In genomic region chr2:29922011-29922410, GRCm38 (mm10) we compare ENCODE assay signal across 8 mouse cellular contexts. TPM values are rescaled to one million over a fixed set of nuclear protein-coding genes. Genes with fewer than 3 reads are reported as not detected.
DNase-seq lines count a peak whose midpoint lies in the region; ATAC-seq lines count a peak whose summit lies in the region.

No protein-coding gene starts in this region.

- no peak overlapping the region for H3K27ac ChIP-seq in midbrain, embryonic 11.5 days (ENCODE audit: low read depth, low read length)

- DNase-seq in embryo, embryonic 11 days = peak; percentile 18
- no peak for DNase-seq in embryo, embryonic 10.5 days (ENCODE audit: low spot score)
- DNase-seq in retina, postnatal 1 day = peak; percentile 27
- no peak for DNase-seq in retina, embryonic 14.5 days (ENCODE audit: low spot score)
- DNase-seq in gastrocnemius, postnatal 10 days = peak; percentile 89
- DNase-seq in layer of hippocampus, adult 8-10 months (ENCODE audit: low spot score in 2 of 2) = peak; percentile 28 to 30
- DNase-seq in retina, postnatal 7 days (ENCODE audit: low read depth, low spot score) = peak; percentile 8
- no peak for DNase-seq in midbrain, embryonic 11.5 days (ENCODE audit: low spot score, missing footprints)

- no peak overlapping the region for H3K4me3 ChIP-seq in midbrain, embryonic 11.5 days (ENCODE audit: low read depth, low read length)

- H3K4me2 ChIP-seq in midbrain, embryonic 11.5 days = no peak overlapping the region

- ATAC-seq in midbrain, embryonic 11.5 days (ENCODE audit: low FRiP score) = no peak

- WGBS in midbrain, embryonic 11.5 days = 85% methylated on average over 11 of the region's 11 CpGs

- H3K27me3 ChIP-seq in midbrain, embryonic 11.5 days (ENCODE audit: control insufficient read depth, insufficient read depth, low read length) = no peaks in the 10 kb centered on the region

- no peaks in the 10 kb centered on the region for H3K9me3 ChIP-seq in midbrain, embryonic 11.5 days (ENCODE audit: control insufficient read depth, low read length)

- no peak overlapping the region for H3K9ac ChIP-seq in midbrain, embryonic 11.5 days (ENCODE audit: low read length)

- no peaks in the 10 kb centered on the region for H3K4me1 ChIP-seq in midbrain, embryonic 11.5 days (ENCODE audit: control insufficient read depth, insufficient read depth, low read length)

- peaks cover 45% of the 10 kb centered on the region for H3K36me3 ChIP-seq in midbrain, embryonic 11.5 days (ENCODE audit: control insufficient read depth, insufficient read depth, low read length)

RNA-seq across cellular contexts. Expression of gene Gle1, which starts 13.2 kb away (rescaled TPM):
- 10 to 100 TPM; 20.9 to 21.7 TPM for total RNA-seq in gastrocnemius, postnatal 10 days (2021)
- total RNA-seq in layer of hippocampus, adult 8-10 months (2022) = 10 to 100 TPM; 42.5 to 49.2 (median 44.9) TPM
- 52.5 and 57.4 TPM in 2 replicates for polyA plus RNA-seq in midbrain, embryonic 11.5 days (2014; fragmentation: Nextera tagmentation; extraction: Ambion mirVana)

RNA-seq across cellular contexts. Expression of gene Odf2, which starts 33.0 kb away (rescaled TPM):
- total RNA-seq in gastrocnemius, postnatal 10 days (2021) = 10 to 100 TPM; 21.3 to 29.7 TPM
- 100 to 1,000 TPM; 104 to 124 (median 114) TPM for total RNA-seq in layer of hippocampus, adult 8-10 months (2022)
- polyA plus RNA-seq in midbrain, embryonic 11.5 days (2014; fragmentation: Nextera tagmentation; extraction: Ambion mirVana) = 79.4 and 86.7 TPM in 2 replicates

RNA-seq across cellular contexts. Expression of gene Sptan1, which starts 43.3 kb away (rescaled TPM):
- total RNA-seq in gastrocnemius, postnatal 10 days (2021) = 100 to 1,000 TPM; 103 to 127 TPM
- 100 to 1,000 TPM; 744 to 871 (median 808) TPM for total RNA-seq in layer of hippocampus, adult 8-10 months (2022)
- polyA plus RNA-seq in midbrain, embryonic 11.5 days (2014; fragmentation: Nextera tagmentation; extraction: Ambion mirVana) = 136 and 144 TPM in 2 replicates

RNA-seq across cellular contexts. Expression of gene Cercam, which starts 53.0 kb away (rescaled TPM):
- 10 to 100 TPM; 28.3 to 39.0 TPM for total RNA-seq in gastrocnemius, postnatal 10 days (2021)
- 10 to 100 TPM; 12.7 to 15.2 (median 13.8) TPM for total RNA-seq in layer of hippocampus, adult 8-10 months (2022)
- polyA plus RNA-seq in midbrain, embryonic 11.5 days (2014; fragmentation: Nextera tagmentation; extraction: Ambion mirVana) = 13.4 and 14.0 TPM in 2 replicates

Comparison
In these comparisons a context has a peak if more than half of its experiments do, and no peak if none do; other contexts are left out.
1. DNase-seq: peak in embryo, embryonic 11 days (single experiment), retina, postnatal 1 day (single experiment), gastrocnemius, postnatal 10 days (single experiment), layer of hippocampus, adult 8-10 months (2 of 2) and retina, postnatal 7 days (single experiment); none in embryo, embryonic 10.5 days (single experiment), retina, embryonic 14.5 days (single experiment) and midbrain, embryonic 11.5 days (single experiment).
2. RNA of gene Sptan1, which starts 43.3 kb away (total RNA-seq): 744 to 871 TPM in layer of hippocampus, adult 8-10 months; 103 to 127 TPM in gastrocnemius, postnatal 10 days; every median in the first group is over 4 times any median in the second.